Mouse (Mus musculus): ENCODE measurements at regions not wholly inside any gene's neighbourhood (a gene's known extent, or its start where the extent isn't known, plus 50 kb on each side); places are given as distances from the start of the nearest gene placed in this dataset.

GRCm38 (mm10) chr3:156198688-156199087 is 362.9 kb upstream of the Negr1 start:
- Histone ChIP-seq H3K27ac (no peak overlapping the region), H3K4me1 (ENCODE audit: control insufficient read depth, insufficient read depth, low read length) (no peaks in the 10 kb centered on the region), H3K27me3 (ENCODE audit: control insufficient read depth, insufficient read depth, low read length) (no peaks in the 10 kb centered on the region), H3K79me2 (replicated peaks; ENCODE audit: control insufficient read depth, insufficient read depth, low read length) (no peaks in the 10 kb centered on the region), H3K4me3 (no peak overlapping the region), H3K36me3 (ENCODE audit: control insufficient read depth, insufficient read depth, low read length) (no peaks in the 10 kb centered on the region), H3K9ac (ENCODE audit: low read depth, low read length) (no peak overlapping the region)
- intact Hi-C loops (cut with DNase I): no loop called here
- no peak for DNase-seq
- no peak for TF ChIP-seq POLR2A (IDR thresholded peaks at IDR 0.05; ENCODE audit: insufficient read depth, low read depth, low read length)
- TF ChIP-seq CTCF (IDR thresholded peaks at IDR 0.05): no peak
- no peak for TF ChIP-seq EP300 (IDR thresholded peaks at IDR 0.05; ENCODE audit: insufficient read depth, low read depth, low read length)

DNA sequence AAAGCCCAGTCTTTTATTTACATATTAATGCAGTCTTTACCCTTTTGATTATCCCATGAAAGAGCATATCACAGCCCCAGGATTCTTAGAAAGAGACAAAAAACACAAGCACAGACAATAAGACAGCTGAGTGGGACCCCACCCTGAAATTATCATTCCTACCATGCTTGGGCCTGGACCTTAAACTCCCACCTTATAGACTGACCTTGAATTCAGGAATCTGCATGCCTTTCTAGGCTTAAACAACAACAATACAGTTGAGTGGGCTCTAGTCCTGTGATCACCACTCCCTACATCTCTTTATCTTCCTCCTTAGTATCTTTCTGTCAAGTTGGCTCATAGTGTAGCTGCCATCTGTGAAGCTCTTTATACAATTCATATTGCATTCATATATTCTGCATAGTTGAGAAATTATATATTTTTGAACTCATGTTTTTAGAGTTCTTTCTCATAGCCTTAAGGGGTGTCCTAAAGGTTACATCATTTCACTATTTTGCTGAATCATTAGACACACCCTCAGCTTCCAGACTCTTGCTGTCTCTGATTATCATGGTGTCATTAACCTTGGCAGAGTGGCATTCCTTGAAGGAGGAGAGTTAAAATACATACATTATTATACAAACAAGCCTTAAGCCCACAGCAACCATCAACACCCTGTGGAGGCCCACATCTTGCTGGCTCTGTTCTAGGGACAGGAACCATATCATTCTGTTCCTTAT is 361.7 kb upstream of the Negr1 start:
- no peak overlapping the region for H3K9ac ChIP-seq (ENCODE audit: low read depth, low read length)
- no peaks in the 10 kb centered on the region for H3K4me1 ChIP-seq (ENCODE audit: control insufficient read depth, insufficient read depth, low read length)
- H3K36me3 ChIP-seq (ENCODE audit: control insufficient read depth, insufficient read depth, low read length): no peaks in the 10 kb centered on the region
- H3K27me3 ChIP-seq (ENCODE audit: control insufficient read depth, insufficient read depth, low read length): no peaks in the 10 kb centered on the region
- no peak overlapping the region for H3K4me3 ChIP-seq
- intact Hi-C loops (cut with DNase I): no loop called here
- no peak for TF ChIP-seq CTCF (IDR thresholded peaks at IDR 0.05)
- no peak for TF ChIP-seq EP300 (IDR thresholded peaks at IDR 0.05; ENCODE audit: insufficient read depth, low read depth, low read length)
- no peak for TF ChIP-seq POLR2A (IDR thresholded peaks at IDR 0.05; ENCODE audit: insufficient read depth, low read depth, low read length)
- H3K79me2 ChIP-seq (replicated peaks; ENCODE audit: control insufficient read depth, insufficient read depth, low read length): no peaks in the 10 kb centered on the region
- DNase-seq: no peak
- no peak overlapping the region for H3K27ac ChIP-seq

DNA sequence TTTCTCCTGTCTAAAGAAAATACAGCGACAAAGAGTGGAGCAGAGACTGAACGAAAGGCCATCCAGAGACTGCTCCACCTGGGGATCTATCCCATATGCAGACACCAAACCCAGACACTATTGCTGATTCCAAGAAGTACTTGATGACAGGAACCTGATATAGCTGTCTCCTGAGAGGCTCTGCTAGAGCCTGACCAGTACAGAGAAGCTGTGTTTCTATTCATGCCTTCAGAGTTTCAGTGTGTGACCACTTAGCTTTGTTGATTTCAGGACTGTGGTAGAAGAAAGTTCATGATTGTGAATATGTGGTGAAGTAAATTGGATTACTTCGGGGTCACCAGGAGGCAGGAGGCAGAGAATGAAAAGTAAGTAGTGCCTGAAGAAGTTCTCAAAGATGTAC is 356.3 kb upstream of the Negr1 start:
- H3K4me3 ChIP-seq: no peak overlapping the region
- H3K9ac ChIP-seq (ENCODE audit: low read depth, low read length): no peak overlapping the region
- H3K4me1 ChIP-seq (ENCODE audit: control insufficient read depth, insufficient read depth, low read length): no peaks in the 10 kb centered on the region
- H3K36me3 ChIP-seq (ENCODE audit: control insufficient read depth, insufficient read depth, low read length): no peaks in the 10 kb centered on the region
- TF ChIP-seq POLR2A (IDR thresholded peaks at IDR 0.05; ENCODE audit: insufficient read depth, low read depth, low read length) (no peak), CTCF (IDR thresholded peaks at IDR 0.05) (no peak), EP300 (IDR thresholded peaks at IDR 0.05; ENCODE audit: insufficient read depth, low read depth, low read length) (no peak)
- intact Hi-C loops (cut with DNase I): no loop called here
- 55% methylated on average over 3 of the region's 3 CpGs for WGBS
- H3K27ac ChIP-seq: no peak overlapping the region
- DNase-seq: no peak
- no peaks in the 10 kb centered on the region for H3K79me2 ChIP-seq (replicated peaks; ENCODE audit: control insufficient read depth, insufficient read depth, low read length)
- H3K27me3 ChIP-seq (ENCODE audit: control insufficient read depth, insufficient read depth, low read length): no peaks in the 10 kb centered on the region

GRCm38 (mm10) chr3:156208420-156208819 is 353.2 kb upstream of the Negr1 start:
- H3K27me3 ChIP-seq (ENCODE audit: control insufficient read depth, insufficient read depth, low read length): no peaks in the 10 kb centered on the region
- no peaks in the 10 kb centered on the region for H3K4me1 ChIP-seq (ENCODE audit: control insufficient read depth, insufficient read depth, low read length)
- TF ChIP-seq EP300 (IDR thresholded peaks at IDR 0.05; ENCODE audit: insufficient read depth, low read depth, low read length): no peak
- no peak for TF ChIP-seq CTCF (IDR thresholded peaks at IDR 0.05)
- TF ChIP-seq POLR2A (IDR thresholded peaks at IDR 0.05; ENCODE audit: insufficient read depth, low read depth, low read length): no peak
- H3K27ac ChIP-seq: no peak overlapping the region
- H3K36me3 ChIP-seq (ENCODE audit: control insufficient read depth, insufficient read depth, low read length): no peaks in the 10 kb centered on the region
- WGBS: 8% methylated on average over 1 of the region's 1 CpGs
- no peak overlapping the region for H3K4me3 ChIP-seq
- intact Hi-C loops (cut with DNase I): no loop called here
- H3K79me2 ChIP-seq (replicated peaks; ENCODE audit: control insufficient read depth, insufficient read depth, low read length): no peaks in the 10 kb centered on the region
- H3K9ac ChIP-seq (ENCODE audit: low read depth, low read length): no peak overlapping the region
- no peak for DNase-seq

DNA sequence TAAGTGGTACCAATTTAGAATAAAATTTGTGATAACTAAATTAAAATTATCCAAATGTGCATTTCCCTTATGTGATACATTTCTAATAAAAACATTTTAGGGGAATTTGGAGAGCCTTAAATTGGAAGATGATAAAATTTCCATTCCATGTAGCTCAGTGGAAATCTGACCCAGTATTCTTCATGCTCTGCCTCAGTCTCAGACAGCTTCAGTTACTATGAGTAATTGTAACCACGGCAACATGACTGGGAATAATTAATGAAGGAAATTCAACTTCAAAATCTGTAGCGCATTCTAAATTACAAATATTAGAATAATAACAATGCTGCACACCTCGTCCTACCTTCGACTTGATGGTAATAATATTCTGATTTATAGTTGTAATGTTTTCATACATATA is 350.8 kb upstream of the Negr1 start:
- DNase-seq: no peak
- intact Hi-C loops (cut with DNase I): no loop called here
- TF ChIP-seq EP300 (IDR thresholded peaks at IDR 0.05; ENCODE audit: insufficient read depth, low read depth, low read length): no peak
- no peak for TF ChIP-seq CTCF (IDR thresholded peaks at IDR 0.05)
- TF ChIP-seq POLR2A (IDR thresholded peaks at IDR 0.05; ENCODE audit: insufficient read depth, low read depth, low read length): no peak
- Histone ChIP-seq H3K36me3 (ENCODE audit: control insufficient read depth, insufficient read depth, low read length) (no peaks in the 10 kb centered on the region), H3K27me3 (ENCODE audit: control insufficient read depth, insufficient read depth, low read length) (no peaks in the 10 kb centered on the region), H3K27ac (no peak overlapping the region), H3K4me1 (ENCODE audit: control insufficient read depth, insufficient read depth, low read length) (no peaks in the 10 kb centered on the region), H3K9ac (ENCODE audit: low read depth, low read length) (no peak overlapping the region), H3K79me2 (replicated peaks; ENCODE audit: control insufficient read depth, insufficient read depth, low read length) (no peaks in the 10 kb centered on the region), H3K4me3 (no peak overlapping the region)
- WGBS: 89% methylated on average over 4 of the region's 4 CpGs

DNA sequence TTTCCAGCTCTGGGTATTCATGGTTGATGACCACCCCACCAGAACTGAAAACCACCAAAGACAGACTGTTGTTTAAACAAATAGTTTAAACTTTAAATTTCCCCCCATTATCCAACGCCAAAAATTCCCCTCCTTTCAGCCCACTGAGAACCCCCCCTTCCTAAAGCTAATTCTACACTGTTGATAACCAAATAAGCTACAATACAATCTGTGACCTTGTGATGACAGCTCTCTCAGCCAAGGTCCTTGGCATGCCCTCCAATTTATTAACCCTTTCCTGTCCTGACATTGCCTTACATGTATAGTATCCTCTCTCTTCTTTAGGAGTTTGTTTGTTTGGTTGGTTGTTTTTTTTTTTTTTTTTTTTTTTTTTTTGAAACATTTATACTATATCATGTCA is 346.8 kb upstream of the Negr1 start:
- Histone ChIP-seq H3K27me3 (ENCODE audit: control insufficient read depth, insufficient read depth, low read length) (no peaks in the 10 kb centered on the region), H3K36me3 (ENCODE audit: control insufficient read depth, insufficient read depth, low read length) (no peaks in the 10 kb centered on the region), H3K79me2 (replicated peaks; ENCODE audit: control insufficient read depth, insufficient read depth, low read length) (no peaks in the 10 kb centered on the region), H3K4me3 (no peak overlapping the region), H3K9ac (ENCODE audit: low read depth, low read length) (no peak overlapping the region), H3K4me1 (ENCODE audit: control insufficient read depth, insufficient read depth, low read length) (no peaks in the 10 kb centered on the region), H3K27ac (no peak overlapping the region)
- DNase-seq: no peak
- intact Hi-C loops (cut with DNase I): no loop called here
- TF ChIP-seq CTCF (IDR thresholded peaks at IDR 0.05) (no peak), EP300 (IDR thresholded peaks at IDR 0.05; ENCODE audit: insufficient read depth, low read depth, low read length) (no peak), POLR2A (IDR thresholded peaks at IDR 0.05; ENCODE audit: insufficient read depth, low read depth, low read length) (no peak)
- WGBS: 14% methylated on average over 1 of the region's 1 CpGs

All from heart, adult 2 months (tissue).